Mouse (Mus musculus) spleen, postnatal 4 days (tissue): ENCODE results near the gene Depdc5.
"Not testable (repeated sequence)": the region's sequence is repeated elsewhere in the genome, so short reads cannot be mapped to it uniquely, and the experiment has no call there.

Experiments
- DNase-seq, 2 experiments: peaks; one replicate each; pipeline ENCODE4 v3.0.0; 2022; ENCODE audit warnings: low spot score in 2 of 2

Depdc5 gene

GRCm38 (mm10) chr5:32863253-32864228, at the start of gene Depdc5:
Depdc5 (plus strand) TSS chr5:32863701.
- DNase-seq, result peak; percentile 98 to 99

GRCm38 (mm10) chr5:32815396-32815795, 48.1 kb upstream of the Depdc5 start:
- DNase-seq, result no peak

- no peak for DNase-seq
Measured at GRCm38 (mm10) chr5:32820471-32820870, 43.0 kb upstream of the Depdc5 start.

- DNase-seq, result no peak
Measured at GRCm38 (mm10) chr5:32827009-32827408, 36.5 kb upstream of the Depdc5 start, which contains the start of gene Gm20671. Gm20671 (minus strand) TSS chr5:32827109.

- DNase-seq, result not testable (repeated sequence)
Measured at GRCm38 (mm10) chr5:32828766-32829165, 34.7 kb upstream of the Depdc5 start.

- DNase-seq, result no peak
Measured at GRCm38 (mm10) chr5:32830054-32830453, 33.4 kb upstream of the Depdc5 start.

- no peak for DNase-seq
Measured at GRCm38 (mm10) chr5:32834497-32834896, 29.0 kb upstream of the Depdc5 start.

- DNase-seq, result no peak
Measured at GRCm38 (mm10) chr5:32836976-32837375, 26.5 kb upstream of the Depdc5 start.

- no peak for DNase-seq
Measured at GRCm38 (mm10) chr5:32840029-32840428, 23.5 kb upstream of the Depdc5 start.

- no peak for DNase-seq
Measured at GRCm38 (mm10) chr5:32849178-32849577, 14.3 kb upstream of the Depdc5 start.

GRCm38 (mm10) chr5:32849580-32849979, 13.9 kb upstream of the Depdc5 start:
- DNase-seq, result not testable (repeated sequence)

GRCm38 (mm10) chr5:32852026-32852425, 11.5 kb upstream of the Depdc5 start:
- no peak for DNase-seq

- peak; percentile 98 to 100 for DNase-seq
Measured at GRCm38 (mm10) chr5:32853731-32854507, 9.6 kb upstream of the Depdc5 start, which contains the start of gene Prr14l. Prr14l (minus strand) TSS chr5:32854256.

GRCm38 (mm10) chr5:32854818-32855217, 8.7 kb upstream of the Depdc5 start:
- DNase-seq, result no peak

- DNase-seq, result not testable (repeated sequence)
Measured at GRCm38 (mm10) chr5:32855274-32855673, 8.2 kb upstream of the Depdc5 start.

- peak in 1 of 2 experiments; percentile 25 for DNase-seq
Measured at GRCm38 (mm10) chr5:32857781-32858220, 5.7 kb upstream of the Depdc5 start.

- DNase-seq, result no peak
Measured at GRCm38 (mm10) chr5:32861082-32861481, 2.4 kb upstream of the Depdc5 start.

- no peak for DNase-seq
Measured at GRCm38 (mm10) chr5:32862469-32863132, 900 bp upstream of the Depdc5 start.

GRCm38 (mm10) chr5:32869389-32870024, 6.0 kb downstream of the Depdc5 start:
- no peak for DNase-seq

- DNase-seq, result no peak
Measured at GRCm38 (mm10) chr5:32872346-32872745, 8.8 kb downstream of the Depdc5 start.

GRCm38 (mm10) chr5:32886739-32887138, 23.2 kb downstream of the Depdc5 start:
- DNase-seq, result no peak
